Mouse (Mus musculus) frontal cortex, postnatal 36 days (tissue): ENCODE measurements around the gene Tespa1.
"Not testable (repeated sequence)": the region's sequence is repeated elsewhere in the genome, so short reads cannot be mapped to it uniquely, and the experiment has no call there.

Experiments
- DNase-seq, 2 experiments: peaks; one replicate each; pipeline ENCODE4 v3.0.0; 2022; ENCODE audit warnings: low spot score in 2 of 2

Gene Tespa1

GRCm38 (mm10) chr10:130363438-130364164 is 40.9 kb downstream of the Tespa1 start:
- DNase-seq, result peak in 1 of 2 experiments; percentile 10

- no peak for DNase-seq
Measured at GRCm38 (mm10) chr10:130364766-130365165, 42.1 kb downstream of the Tespa1 start.

GRCm38 (mm10) chr10:130368384-130368783 is 45.7 kb downstream of the Tespa1 start:
- no peak for DNase-seq

- DNase-seq, result no peak
Measured at GRCm38 (mm10) chr10:130370005-130370682, 47.5 kb downstream of the Tespa1 start.

- DNase-seq, result no peak
Measured at GRCm38 (mm10) chr10:130371644-130372043, 49.0 kb downstream of the Tespa1 start.

GRCm38 (mm10) chr10:130372491-130373173 is 50.0 kb downstream of the Tespa1 start:
- DNase-seq, result no peak

GRCm38 (mm10) chr10:130375145-130375544 is 52.5 kb downstream of the Tespa1 start:
- no peak for DNase-seq

GRCm38 (mm10) chr10:130394232-130394631 is 71.6 kb downstream of the Tespa1 start, which contains the start of gene Vmn2r84:
Gene Vmn2r84 (minus strand): TSS chr10:130394332.
- no peak for DNase-seq

- not testable (repeated sequence) for DNase-seq
Measured at GRCm38 (mm10) chr10:130412167-130412698, 89.6 kb downstream of the Tespa1 start.
